Mouse (Mus musculus): ENCODE data around the gene Snx5.

Gene Snx5

DNA sequence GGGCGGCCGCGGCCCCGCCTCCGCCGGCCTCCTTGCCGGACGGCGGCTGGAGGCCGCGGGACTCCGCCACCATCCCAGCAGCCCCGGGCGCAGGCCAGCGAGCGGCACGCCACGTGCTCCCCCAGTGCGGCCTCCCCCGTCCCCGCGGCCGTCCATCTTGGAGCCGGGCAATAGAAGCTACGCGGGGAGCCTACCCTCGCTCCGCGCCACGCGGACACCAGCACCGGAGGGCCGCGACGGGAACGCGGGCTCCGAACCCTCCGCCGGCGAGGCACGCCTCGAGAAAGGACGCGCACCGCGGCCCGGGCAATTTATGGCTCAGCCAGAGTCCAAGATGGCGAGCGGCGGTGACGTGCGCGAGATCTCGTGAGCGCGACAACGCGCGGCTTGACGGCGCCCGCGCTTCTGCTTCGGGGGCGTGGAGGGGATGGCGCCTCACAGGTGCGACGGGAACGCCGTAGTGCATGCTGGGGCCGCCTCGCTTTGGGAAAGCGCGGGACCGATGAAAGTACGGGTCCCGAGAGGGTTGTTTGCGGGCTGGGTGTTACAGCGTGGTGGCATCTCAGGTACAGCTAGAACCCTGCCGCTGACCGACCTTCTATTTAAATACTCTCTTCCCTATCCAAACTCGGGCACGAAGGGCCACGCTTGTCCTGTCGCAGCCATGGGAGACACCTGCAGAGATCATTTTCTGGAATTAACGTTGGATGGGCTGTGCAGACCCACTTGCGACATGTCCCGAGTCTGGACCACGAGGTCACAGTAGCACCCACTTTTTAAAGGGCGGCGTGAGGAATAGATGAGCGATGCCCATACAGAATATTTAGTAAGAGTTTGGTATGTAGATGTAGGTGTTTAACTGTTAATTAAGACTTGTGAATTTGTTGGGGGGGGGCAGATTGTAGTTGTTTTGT lies at the start of gene Snx5, which contains the start of gene Mgme1:
Gene Snx5, minus strand, starts transcription at position 400 of the 914 bp plus-strand sequence.
Gene Mgme1, plus strand, starts transcription at position 157 of the 914 bp plus-strand sequence.
- under 1% methylated on average over 93 of the region's 93 CpGs for WGBS

DNA sequence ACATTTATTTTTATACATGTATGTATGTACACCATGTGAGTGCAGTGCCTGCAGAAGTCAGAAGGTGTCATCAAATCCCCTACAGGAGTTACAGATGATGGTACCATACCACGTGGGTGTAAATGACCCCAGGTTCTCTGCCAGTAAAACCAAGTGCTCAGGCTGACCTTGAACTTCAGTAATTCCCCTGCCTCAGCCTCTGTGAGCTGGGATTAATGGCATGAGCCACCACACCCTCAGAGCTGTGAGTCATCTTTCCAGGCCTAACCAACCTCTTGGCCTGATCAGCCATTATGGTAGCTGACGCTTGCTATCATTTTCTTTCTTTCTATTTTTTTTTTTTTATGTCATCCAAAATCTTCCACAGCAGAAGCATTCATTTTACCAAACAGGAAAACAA lies 40.7 kb upstream of the Snx5 start:
- 73% methylated on average over 2 of the region's 2 CpGs for WGBS

DNA sequence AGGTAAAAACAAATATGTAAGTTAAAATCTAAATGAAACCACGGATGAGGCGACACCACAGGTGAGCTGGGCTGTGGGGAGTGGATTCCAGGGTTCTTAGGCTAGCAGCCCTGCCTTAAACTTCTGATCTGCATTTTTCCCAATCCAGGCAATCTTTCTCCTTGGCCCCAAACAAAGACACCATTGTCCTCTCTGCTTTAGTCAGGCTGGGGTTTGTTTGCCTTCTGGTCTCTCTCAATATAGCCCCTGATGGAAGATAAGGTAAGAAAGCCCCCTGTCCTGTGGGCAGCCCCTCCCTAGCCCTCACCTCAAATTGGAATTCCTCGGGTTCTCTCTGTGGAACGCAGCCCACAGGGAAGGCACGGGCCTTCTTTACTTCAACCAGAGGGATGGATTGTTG lies 39.6 kb upstream of the Snx5 start:
- WGBS: 60% methylated on average over 5 of the region's 5 CpGs

DNA sequence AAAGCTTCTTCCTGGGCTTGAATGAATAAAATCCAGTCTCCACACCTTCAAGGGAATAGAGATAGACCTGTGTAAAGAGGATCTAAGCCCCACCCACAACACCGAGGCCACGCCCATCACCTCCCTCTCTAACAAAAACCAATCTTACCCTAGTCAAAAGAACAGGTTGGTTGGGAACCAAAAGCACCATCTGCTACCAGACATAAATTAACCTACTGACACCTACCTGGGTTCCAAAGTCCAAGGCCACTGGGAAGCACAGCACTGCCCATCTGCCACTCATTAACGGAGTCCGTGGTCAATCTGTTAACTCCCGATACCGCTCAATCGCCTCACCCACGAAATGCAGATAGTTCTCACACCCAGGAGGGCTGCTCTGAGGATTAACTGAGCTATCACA lies 37.9 kb upstream of the Snx5 start:
- WGBS: 68% methylated on average over 8 of the region's 8 CpGs

DNA sequence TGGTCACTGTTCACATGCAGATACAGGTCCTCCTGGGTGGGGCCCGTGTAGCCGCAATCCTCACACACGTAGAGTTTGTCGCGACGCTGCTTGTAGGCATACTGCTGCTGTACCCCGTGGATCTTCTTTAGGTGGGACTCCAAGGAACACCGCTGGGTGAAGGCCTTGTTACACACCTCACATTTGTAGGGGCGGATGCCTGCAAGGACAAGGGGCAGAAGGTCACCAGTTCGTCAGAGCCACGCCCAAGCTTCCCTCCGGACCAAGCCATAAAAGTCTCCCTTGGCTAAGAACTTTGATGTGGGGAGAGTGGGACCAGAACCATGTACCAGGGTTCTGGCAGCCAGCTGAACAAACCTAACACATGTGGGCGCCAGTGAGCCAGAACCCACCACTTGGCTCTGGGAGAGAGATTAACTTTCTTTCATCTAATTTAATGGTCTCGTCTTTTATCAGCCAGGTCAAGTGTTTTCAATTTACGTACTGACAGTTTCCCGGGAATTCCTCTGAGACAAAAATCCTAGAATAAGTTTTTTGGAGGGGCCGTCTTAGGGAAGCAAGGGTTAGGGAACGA lies 35.1 kb upstream of the Snx5 start:
- WGBS: 76% methylated on average over 18 of the region's 18 CpGs

DNA sequence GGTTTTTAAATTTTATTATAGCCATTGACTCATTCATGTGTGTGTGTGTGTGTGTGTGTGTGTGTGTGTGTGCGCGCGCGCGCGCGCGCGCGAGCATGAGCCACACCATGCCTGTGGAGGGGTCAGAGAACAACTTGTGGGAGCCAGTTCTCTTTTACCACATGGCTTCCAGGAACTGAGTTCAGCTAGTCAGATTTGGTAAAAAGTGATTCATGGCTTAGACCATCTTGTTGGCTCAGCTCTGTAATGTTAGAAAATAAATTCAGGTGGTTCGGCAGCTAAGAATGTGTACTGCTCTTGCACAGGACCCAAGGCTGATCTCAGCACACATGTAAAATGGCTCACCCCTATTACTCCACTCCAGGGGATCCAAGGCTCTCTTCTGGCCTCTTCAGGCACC lies 30.4 kb upstream of the Snx5 start:
- WGBS: 77% methylated on average over 11 of the region's 11 CpGs

DNA sequence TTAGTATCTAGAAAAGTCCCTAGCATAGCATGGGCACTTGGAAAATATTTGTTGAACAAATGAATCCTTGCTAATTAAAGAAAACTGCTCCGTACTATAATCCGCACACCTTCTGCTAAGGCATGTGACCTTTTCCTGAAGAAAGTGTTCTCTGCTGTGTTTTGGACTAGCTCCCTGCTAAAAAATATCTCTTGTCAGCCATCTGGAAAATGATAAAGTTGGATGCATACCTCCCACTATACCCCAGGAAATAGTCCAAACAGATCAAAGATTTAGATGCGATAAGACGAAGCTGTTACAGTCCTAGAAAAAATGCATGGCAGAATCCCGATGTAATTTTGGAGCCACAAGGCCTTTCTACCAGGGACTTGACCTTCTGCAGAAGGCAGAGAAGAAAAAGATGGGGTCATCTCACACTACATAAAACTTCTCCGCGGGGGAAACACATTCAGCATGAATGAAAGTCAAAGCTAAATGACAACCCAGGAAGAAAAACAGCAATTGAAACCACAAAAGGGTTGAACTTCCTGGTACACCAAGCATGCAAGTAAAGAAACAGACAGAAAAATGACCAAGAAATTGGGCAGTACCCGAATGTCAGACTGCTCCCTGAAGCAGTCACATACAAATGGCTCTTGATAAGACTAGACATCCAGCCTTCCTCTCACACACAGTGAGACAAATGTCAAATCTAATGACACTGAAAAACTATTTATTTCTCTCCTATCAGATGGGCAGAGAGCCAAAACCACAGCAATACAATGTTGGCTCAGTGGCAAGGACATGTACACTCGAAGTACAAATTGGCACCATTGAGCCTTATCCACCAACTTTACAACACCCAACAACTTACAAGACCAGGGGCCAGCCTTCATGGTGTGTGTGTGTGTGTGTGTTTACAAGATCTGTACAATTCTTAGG lies 29.3 kb upstream of the Snx5 start:
- 40% methylated on average over 9 of the region's 9 CpGs for WGBS

DNA sequence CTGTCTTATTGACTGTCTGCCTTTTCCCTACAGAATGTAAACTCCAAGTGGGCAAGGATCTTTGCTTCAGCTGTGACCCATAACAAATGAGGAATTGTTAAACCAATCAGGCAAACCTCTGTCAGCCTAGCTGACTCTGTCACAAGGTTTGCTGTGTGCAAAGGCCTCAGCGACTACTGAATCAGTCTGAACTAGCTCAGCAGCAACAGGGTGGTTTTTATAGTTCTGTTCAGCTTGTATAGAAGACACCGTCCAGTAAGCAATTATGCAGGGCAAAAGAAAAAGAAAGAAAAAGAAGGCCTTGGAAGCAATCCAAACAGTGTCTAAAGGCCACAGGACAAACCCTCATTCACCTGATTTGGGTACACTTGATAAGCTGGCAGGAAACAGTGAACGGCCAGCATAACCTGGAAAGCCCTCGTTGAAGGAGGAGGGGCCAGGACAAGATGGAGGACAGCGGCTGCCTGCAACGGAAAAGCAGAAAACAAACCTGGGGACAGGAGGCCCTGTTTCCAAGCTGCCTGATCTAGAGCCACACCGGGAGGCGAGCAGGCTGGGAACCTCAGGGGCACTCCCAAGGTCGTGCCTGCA lies 24.5 kb upstream of the Snx5 start:
- WGBS: 58% methylated on average over 9 of the region's 9 CpGs

DNA sequence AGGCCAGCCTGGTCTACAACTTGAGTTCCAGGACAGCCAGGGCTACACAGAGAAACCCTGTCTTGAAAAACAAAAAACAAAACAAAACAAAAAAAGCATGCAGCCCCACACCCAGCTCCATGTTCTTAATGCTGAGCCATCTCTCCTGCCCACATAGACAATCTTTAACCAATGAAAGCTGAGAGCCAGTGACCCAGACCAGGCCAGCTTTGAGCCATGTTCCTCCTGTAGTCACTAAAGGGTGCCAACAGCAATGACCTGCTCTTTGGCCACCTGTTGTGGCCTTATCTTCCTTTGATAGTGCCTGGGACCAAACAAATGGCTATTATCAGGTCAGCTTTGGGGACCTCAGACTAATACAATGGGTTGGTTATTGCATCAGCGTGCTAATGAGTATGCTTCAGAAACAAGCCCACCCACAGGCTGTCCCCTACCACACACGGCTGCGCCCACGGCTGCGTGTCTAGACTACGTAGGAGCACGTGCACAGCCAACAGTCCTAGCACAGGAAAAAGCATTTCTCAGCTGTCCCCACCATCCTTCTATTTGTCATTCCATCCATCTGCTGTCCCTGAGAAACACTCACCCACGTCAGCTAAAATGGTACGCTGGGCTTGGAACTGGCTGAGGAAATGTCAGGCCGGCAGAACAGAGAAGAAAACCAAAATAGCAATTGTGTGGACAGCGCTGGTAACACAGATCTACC lies 21.0 kb upstream of the Snx5 start:
- WGBS: 43% methylated on average over 11 of the region's 11 CpGs

DNA sequence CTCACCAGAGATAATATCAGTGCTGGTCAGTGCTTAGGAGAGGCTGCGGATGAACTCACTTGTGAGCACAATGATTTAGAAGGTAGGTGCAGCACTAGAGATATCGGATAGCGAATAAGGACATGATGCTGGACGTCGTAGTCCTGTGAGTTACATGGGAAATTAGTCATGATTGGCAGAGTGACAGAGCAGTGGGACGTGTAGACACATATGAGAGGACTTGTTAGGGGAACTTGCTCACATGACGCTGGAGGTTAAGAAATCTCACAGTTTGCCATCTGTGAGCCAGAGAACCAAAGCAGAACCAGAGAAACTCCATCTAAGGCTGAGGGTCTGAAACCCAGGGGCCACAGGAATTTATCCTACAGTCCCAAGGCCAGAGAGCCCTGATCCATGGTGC lies 19.6 kb upstream of the Snx5 start:
- 77% methylated on average over 7 of the region's 7 CpGs for WGBS

DNA sequence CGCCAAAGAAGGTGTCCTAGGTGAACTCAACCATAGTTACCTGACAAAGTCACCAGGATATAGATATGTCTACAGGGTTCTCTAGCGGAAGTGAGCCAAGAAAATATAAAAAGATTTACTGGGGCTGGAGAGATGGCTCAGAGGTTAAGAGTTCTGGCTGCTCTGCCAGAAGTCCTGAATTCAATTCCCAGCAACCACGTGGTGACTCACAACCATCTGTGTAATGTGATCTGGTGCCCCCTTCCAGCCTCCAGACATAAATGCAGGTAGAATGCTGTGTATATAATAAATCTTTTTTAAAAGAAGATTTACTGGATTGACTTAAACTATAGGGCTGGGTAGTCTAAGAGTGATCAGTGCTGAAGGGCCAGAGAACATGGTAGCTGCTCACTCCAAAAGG lies 10.7 kb upstream of the Snx5 start:
- 89% methylated on average over 3 of the region's 3 CpGs for WGBS

DNA sequence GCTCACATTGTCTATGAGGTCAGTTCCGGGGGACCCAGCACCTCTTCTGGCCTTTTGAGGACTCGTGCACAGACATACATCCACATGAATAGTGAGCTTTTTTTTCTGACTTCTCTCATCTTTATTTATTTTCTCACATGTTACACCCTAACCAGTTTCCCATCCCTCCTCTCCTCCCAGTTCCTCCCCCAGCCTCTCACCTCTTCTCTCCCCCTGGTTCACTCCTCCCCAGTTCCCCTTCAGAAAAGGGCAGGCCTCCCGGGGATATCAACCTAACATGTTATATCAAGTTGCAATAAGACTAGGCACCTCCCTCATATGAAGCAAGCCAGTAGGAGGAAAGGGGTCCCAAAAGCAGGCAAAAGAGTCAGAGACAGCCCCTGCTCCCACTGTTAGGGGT lies 9.9 kb upstream of the Snx5 start:
- 83% methylated on average over 3 of the region's 3 CpGs for WGBS

DNA sequence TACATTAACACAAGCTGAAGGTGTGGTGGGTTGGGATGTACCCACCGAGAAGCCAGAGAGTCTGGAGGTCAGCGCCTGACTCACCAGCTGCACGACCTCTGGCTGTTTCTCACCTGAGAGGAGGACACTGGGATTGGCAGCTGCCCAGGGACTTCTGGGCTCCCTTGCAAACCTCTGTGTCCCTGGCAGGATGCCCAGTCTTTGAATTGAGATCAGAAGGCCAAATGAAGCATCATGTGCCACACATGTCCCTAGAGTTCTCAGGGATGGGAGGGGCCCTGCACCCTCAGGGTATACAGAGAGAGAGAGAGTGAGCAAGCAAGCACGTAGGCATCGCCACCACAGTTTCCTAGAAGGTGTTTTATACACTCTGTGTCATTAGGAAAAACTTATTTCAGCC lies 9.0 kb upstream of the Snx5 start:
- 68% methylated on average over 5 of the region's 5 CpGs for WGBS

DNA sequence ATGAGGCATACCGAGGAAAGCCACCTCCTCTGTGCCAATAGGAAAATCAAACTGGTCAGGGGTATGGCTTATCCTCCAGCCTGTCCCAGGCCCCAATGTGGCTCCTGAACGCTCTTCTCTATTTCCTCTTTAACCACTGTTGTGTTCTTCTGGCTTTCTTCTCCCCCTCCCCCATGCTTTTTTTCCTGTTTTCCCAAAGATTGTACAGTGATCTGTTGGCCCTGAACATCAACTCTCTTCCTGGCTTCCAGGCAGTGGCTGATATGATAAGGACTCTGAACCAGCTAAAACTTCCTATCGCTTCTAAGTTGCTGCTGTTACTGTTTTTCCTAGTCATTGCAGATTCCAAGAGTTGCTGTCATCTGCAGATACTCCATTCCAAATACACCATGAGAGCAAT lies 6.2 kb upstream of the Snx5 start:
- 88% methylated on average over 3 of the region's 3 CpGs for WGBS

DNA sequence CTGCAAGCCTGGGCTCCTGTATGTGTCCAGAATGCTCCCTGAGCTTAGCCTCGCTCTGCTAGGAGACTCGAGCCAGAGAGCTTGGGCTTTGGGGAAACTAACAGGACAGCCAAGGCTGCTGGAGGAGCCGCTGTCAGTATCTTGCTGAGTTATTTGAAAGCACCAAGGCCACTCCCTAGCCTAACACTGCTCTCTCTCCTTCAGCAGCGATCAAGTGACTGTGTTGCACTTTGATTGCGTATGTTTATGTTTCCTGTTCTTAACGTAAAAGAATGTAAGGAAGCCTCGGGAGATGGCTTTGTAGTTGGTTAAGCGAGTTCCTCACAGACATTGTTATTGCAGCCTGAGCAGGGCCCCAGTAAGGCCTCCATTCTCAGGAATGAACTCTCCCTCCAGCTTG lies 4.0 kb upstream of the Snx5 start:
- WGBS: 67% methylated on average over 8 of the region's 8 CpGs

DNA sequence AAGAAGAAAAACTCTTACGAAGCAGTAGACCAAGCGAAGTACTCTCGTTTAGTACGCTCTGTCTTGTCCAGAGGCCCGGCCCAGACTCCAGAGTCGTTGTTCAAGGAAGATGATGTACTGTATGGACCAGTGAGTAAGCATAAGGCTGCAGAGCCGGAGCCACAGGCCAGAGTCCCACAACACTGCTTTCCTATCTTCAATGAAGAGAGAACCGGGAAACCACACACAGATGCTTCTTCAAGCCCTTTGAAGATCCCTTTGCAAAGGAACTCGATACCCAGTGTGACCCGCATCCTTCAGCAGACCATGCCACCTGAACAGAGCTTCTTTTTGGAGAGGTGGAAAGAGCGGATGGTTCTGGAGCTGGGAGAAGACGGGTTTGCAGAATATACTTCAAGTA lies 1.4 kb upstream of the Snx5 start:
- 91% methylated on average over 12 of the region's 12 CpGs for WGBS

DNA sequence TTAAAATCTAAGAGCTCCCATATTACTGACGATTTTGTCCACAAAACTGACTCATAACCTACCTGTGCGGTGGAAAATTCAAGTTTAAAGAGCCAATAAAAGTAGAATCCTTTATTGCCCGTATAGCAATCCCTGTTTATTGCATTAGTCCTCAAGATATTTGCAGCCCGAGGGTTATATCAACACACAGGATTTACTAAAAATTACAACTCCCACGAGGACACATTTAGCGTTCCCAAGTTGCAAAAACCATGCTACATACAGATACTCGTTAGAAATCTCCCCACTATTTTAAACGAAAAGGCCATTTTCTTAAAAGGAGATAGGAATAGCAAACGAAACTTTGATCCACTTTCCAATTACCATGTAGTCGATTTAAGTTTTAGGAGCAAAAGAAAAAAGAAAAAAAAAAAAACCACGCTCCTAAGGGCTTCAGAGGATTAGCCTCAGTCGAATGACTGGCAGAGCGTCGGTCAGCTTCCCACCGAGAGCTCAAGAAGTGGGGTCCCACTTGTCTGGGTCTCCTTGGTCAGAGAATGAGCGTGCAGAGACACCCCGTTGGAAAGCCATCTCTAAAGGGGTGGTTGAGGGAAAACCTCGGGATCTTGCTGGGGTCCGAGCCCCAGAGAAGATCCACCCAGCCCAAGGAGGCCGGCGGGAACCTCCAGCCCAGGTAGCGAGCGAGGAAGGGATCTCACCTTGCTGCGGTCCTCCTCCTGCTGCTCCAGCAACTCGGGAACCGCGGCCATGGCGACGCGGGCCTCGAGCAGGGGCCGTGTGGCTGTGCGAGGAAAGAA lies 829 bp downstream of the Snx5 start:
- WGBS: under 1% methylated on average over 33 of the region's 33 CpGs

DNA sequence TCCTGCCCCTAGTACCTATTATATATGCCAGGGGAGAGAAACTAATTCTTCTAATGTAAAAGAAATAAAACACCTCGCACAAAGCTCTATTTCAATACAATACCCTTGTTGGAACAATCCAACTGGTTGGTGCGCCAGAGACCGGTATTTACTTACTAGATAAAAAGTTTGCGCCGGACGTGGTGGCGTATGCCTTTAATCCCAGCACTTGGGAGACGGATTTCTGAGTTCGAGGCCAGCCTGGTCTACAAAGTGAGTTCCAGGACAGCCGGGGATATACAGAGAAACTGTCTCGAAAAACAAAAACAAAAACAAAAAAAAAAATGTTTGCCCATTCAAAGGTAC lies 1.4 kb downstream of the Snx5 start:
- WGBS: 5% methylated on average over 11 of the region's 11 CpGs

DNA sequence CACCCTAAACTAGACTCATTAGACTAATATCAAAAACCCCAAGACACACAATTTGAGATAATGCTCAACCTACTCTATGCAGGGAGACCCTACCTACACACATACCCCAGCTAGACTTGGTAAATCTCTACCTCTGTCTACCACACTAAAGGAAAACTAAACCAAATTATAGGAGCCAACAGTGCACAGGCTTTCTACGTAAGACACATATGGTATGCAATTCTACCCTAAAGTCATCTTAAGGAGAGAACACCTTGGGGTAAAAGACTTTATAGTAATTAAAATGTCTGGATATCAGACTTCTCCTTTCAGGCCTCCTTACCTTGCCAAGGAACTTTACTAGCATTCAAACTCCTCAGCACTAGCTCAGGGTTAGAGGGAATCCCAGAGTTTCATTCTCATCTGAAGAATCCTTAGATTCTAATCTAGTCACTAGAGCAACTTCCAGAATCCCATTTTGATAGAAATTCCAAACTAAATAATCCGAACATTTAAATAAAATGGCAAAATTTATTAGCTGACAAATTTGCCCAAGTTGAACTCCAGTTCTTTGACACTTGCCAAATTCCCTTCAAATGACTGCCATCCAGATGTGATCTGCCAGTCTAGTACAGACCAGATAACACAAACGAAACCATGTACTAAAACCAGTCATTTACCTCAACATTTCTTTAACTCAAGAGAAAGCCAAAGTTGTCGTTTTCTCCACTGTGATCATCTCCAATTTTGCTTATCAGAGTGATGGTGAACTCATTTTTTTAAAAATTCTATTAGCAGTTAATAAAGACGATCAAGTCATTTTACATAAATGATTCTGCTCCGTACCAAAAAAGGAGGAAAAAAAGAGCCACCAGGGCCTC lies 2.0 kb downstream of the Snx5 start:
- 31% methylated on average over 6 of the region's 6 CpGs for WGBS

DNA sequence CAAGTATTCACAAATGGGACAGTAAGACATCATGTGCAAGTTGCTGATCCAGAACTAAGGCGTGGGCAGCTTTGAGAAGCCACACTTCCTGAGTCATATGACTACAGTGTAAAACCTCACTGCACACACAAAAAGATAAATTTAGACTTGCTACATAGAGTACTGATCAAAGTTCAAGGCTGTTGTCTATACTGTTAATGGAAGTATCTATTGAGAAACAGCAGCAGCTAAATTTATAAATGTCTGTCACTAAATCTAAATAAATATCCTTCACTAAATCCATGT lies 3.0 kb downstream of the Snx5 start:
- WGBS: 10% methylated on average over 1 of the region's 1 CpGs
